Mouse (Mus musculus) liver, embryonic 14.5 days (tissue): ENCODE results near the gene Khdc1c.

Experiments
- CTCF ChIP-seq: IDR thresholded peaks from 2 replicates; pipeline ENCODE4 v1.5.1; 2016; ENCODE audit warnings: antibody characterized with exemption, low read depth, control low read depth
- EP300 ChIP-seq: IDR thresholded peaks from 2 replicates; pipeline ENCODE4 v1.6.1; 2016; ENCODE audit warnings: antibody characterized with exemption, low read depth

GRCm38 (mm10) chr1:21419370-21419769 lies 51.2 kb downstream of the Khdc1c start:
- TF ChIP-seq CTCF: no peak
- TF ChIP-seq EP300: no peak
